Mouse (Mus musculus): ENCODE data around the gene Brinp1. TPM values are rescaled to one million over a fixed set of nuclear protein-coding genes. Genes with fewer than 3 reads are reported as not detected.

The Brinp1 gene
- 25.9 and 31.4 TPM in 2 replicates for polyA plus RNA-seq (2015; fragmentation: Nextera tagmentation; extraction: Ambion mirVana)

DNA sequence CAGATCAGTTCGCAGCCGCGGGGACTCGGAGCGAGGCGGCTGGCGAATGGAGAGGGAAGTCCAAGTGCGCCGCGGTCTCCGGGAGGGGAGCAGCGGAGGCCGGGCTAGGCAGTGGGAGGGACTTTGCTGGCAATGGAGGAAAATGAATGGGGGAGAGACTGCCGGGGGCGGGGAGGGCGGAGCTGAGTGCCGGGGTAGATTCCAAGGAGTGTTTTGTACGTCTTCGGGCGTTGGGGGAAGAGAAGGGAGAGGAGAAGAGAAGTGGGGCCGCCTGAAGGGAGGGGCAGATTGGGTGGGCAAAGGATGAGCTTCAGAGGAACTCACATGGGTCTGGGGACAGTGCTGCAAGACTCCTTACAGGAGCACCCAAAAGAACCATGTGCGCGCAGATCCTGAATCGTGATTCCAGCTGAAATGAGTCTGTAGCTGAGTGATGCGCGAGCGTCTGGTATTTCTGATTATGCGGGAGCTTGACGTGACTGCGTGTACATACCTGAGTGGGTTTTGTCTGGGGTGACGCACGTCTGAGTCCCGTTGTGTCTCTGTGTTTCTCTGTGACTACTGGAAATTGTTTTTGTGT, at the start of gene Brinp1:
Gene Brinp1, minus strand, starts transcription at position 76 of the 580 bp plus-strand sequence.
- Histone ChIP-seq H3K4me3 (replicated peaks) (peak within 1 kb of the TSS; percentile 73), H3K27ac (peak within 1 kb of the TSS; percentile 77), H3K9me3 (no peaks in the 10 kb centered on the region), H3K4me1 (replicated peaks) (peaks cover 14% of the 10 kb centered on the region; the same call in 1 of the 2 replicates), H3K9ac (replicated peaks) (peak within 1 kb of the TSS; percentile 78), H3K36me3 (no peaks in the 10 kb centered on the region), H3K4me2 (replicated peaks) (peak within 1 kb of the TSS; percentile 79), H3K27me3 (no peaks in the 10 kb centered on the region; the same call in 1 of the 2 replicates)
- peak; percentile 95 for ATAC-seq
- whole genome bisulfite sequencing: under 1% methylated on average over 33 of the region's 33 CpGs

DNA sequence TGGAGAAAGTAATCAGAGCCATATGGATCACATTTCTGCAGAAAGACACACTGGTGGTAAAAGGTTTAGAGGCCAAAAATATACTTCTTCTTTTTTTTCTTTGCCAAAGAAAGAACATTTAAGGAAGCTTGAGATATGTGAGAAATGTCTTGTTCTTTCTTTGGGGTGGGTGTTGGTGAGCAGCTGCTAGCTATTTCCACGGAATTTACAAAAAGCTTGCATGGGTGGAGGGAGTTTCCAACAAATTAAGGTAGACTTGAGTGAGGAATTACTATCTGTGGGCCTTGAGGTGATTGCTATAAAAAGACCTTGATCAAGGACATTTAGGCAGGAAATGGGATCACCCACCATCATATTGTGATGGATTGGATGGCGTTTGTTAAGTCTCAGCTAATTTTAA, 3.1 kb upstream of the Brinp1 start:
- ATAC-seq: no peak
- Histone ChIP-seq H3K27me3 (no peaks in the 10 kb centered on the region; the same call in 1 of the 2 replicates), H3K36me3 (no peaks in the 10 kb centered on the region), H3K4me2 (replicated peaks) (no peak overlapping the region), H3K27ac (no peak overlapping the region), H3K4me1 (replicated peaks) (peaks cover 8% of the 10 kb centered on the region; the same call in 1 of the 2 replicates), H3K9ac (replicated peaks) (no peak overlapping the region), H3K4me3 (replicated peaks) (no peak overlapping the region), H3K9me3 (no peaks in the 10 kb centered on the region)
- 87% methylated on average over 2 of the region's 2 CpGs for WGBS

DNA sequence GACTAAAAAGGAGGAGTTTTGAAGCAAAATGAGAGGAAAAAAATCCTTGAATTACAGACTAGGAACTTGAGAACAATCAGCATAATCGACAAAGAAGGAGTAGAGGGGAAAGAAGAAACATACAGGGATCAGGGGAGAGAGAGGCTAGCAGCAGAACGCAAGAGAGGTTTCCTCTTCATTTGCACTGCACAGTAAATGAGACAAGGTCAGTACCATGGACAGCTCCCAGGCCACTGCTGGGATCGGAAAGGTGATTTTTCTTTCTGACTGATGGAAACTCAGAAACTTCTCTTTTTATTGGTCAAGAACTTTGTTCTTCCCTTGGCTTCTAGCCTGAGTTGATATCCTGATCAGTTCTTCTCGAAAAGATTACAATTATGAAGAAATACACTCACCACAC, 1.4 kb upstream of the Brinp1 start:
- peaks cover 11% of the 10 kb centered on the region; the same call in 1 of the 2 replicates for H3K4me1 ChIP-seq (replicated peaks)
- no peaks in the 10 kb centered on the region; the same call in 1 of the 2 replicates for H3K27me3 ChIP-seq
- no peaks in the 10 kb centered on the region for H3K36me3 ChIP-seq
- H3K4me2 ChIP-seq (replicated peaks): no peak overlapping the region
- no peak overlapping the region for H3K4me3 ChIP-seq (replicated peaks)
- H3K9me3 ChIP-seq: no peaks in the 10 kb centered on the region
- H3K27ac ChIP-seq: no peak overlapping the region
- ATAC-seq: no peak
- no peak overlapping the region for H3K9ac ChIP-seq (replicated peaks)
- 12% methylated on average over 4 of the region's 4 CpGs for WGBS

DNA sequence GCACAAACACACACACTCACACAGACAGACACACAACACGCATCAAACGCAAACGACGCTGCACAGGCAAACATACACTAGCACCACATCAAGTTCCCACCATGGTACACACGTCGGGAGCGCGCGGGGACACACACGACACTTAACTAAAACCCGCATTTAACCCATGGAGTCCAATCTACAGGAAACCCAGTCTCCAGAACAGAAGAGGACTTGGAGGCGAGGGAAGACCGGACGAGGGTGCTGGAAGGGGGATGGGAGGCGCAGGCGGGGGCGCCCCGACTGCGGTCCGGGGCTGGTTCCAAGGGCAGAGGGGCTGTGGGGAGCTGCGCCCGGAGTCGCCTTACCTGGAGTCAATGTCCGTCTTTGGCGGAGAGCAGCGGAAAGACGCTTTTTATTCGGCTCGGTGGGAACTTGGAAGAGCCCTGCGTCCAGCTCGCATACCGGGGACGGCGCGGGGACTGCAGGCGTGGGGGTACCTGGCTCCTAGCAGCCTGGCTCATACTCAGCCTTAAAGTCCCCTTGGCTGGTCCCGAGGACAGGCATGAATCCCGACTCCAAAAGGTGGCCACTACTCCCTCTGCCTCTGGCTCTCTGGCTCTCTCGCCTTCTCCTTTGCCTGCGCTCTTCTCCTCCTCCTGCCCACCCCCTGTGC, 403 bp downstream of the Brinp1 start:
- Histone ChIP-seq H3K4me3 (replicated peaks) (peak overlapping the region; percentile 73), H3K27me3 (no peaks in the 10 kb centered on the region; the same call in 1 of the 2 replicates), H3K27ac (peak overlapping the region; percentile 77), H3K9ac (replicated peaks) (peak overlapping the region; percentile 78), H3K4me2 (replicated peaks) (peak overlapping the region; percentile 79), H3K36me3 (no peaks in the 10 kb centered on the region), H3K4me1 (replicated peaks) (peaks cover 14% of the 10 kb centered on the region; the same call in 1 of the 2 replicates), H3K9me3 (no peaks in the 10 kb centered on the region)
- under 1% methylated on average over 40 of the region's 40 CpGs for WGBS
- ATAC-seq: peak; percentile 49

DNA sequence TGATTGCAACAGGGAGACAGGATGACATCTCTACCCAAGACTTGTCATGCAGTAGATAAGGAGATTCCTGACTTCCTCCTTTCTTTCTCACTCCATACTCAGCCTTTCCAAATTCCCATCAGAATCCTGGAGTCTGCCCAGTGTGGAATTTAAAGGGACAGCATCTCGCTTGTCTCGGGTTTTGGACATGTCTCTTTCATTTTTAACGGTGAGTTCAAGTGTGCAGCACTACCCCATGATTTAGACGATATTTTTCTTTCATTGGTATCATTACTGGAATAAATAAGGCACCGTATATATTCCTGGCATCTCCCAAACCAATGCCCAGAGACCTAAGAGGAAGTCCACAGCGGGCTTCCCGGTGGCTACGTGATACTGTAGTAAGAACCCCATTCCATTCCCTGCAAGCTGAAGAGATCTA, 1.1 kb downstream of the Brinp1 start:
- H3K36me3 ChIP-seq: no peaks in the 10 kb centered on the region
- peak overlapping the region; percentile 77 for H3K27ac ChIP-seq

DNA sequence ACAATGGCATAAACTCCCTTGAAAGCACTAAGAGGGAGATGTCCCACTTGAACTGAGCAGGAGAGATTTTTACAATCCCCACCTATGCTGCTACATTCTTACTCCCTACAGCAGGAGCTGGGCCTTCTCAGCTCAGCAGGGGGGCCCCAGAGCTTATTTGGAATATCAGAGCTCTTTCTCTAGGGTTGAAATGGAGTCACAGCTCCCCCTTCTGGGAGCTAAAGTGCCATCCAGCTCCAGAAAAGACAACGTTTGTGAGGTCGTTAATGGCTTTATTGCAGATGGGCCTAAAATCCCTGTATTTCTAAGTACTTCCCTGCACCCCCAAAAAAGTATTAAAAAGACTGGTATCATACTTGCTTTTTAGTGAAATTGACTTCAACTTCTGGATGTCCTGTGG, 3.6 kb downstream of the Brinp1 start:
- Histone ChIP-seq H3K27me3 (no peaks in the 10 kb centered on the region; the same call in 1 of the 2 replicates), H3K27ac (no peak overlapping the region), H3K4me1 (replicated peaks) (peaks cover 14% of the 10 kb centered on the region; the same call in 1 of the 2 replicates), H3K4me3 (replicated peaks) (no peak overlapping the region), H3K36me3 (no peaks in the 10 kb centered on the region), H3K9ac (replicated peaks) (no peak overlapping the region), H3K9me3 (no peaks in the 10 kb centered on the region), H3K4me2 (replicated peaks) (peak overlapping the region; percentile 23)
- no peak for ATAC-seq
- 2% methylated on average over 2 of the region's 2 CpGs for WGBS

More for the DNA sequence above, 1.1 kb downstream of the Brinp1 start:
- H3K4me3 ChIP-seq (replicated peaks): peak overlapping the region; percentile 73
- peak overlapping the region; percentile 79 for H3K4me2 ChIP-seq (replicated peaks)
- peaks cover 14% of the 10 kb centered on the region; the same call in 1 of the 2 replicates for H3K4me1 ChIP-seq (replicated peaks)
- 10% methylated on average over 8 of the region's 8 CpGs for WGBS
- H3K27me3 ChIP-seq: no peaks in the 10 kb centered on the region; the same call in 1 of the 2 replicates
- peak; percentile 1; the same call in 1 of the 2 replicates for ATAC-seq
- H3K9me3 ChIP-seq: no peaks in the 10 kb centered on the region
- peak overlapping the region; percentile 78 for H3K9ac ChIP-seq (replicated peaks)

DNA sequence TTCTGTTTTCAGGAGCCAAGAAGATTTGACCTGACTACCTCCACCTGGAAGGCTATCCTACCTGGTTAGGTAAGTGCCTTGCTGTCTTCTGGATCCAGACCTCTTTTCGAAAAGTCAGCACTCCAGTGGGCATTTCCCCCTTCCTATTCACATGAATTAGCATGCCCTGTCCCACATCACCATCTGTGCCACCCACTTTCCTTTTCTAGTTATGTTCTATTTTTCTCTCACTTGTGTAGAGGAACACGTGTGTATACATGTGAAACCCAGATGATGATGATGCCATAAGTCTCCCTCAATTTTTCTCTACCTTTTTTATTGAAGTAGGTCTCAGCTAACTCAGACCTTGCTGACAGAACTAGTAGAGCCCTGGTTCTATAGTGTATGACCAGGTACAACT, 11.3 kb downstream of the Brinp1 start:
- Histone ChIP-seq H3K4me3 (replicated peaks) (no peak overlapping the region), H3K27me3 (no peaks in the 10 kb centered on the region), H3K9ac (replicated peaks) (no peak overlapping the region), H3K4me2 (replicated peaks) (no peak overlapping the region), H3K9me3 (no peaks in the 10 kb centered on the region), H3K27ac (no peak overlapping the region), H3K4me1 (replicated peaks) (no peaks in the 10 kb centered on the region), H3K36me3 (no peaks in the 10 kb centered on the region)
- ATAC-seq: no peak
- 88% methylated on average over 2 of the region's 2 CpGs for whole genome bisulfite sequencing

DNA sequence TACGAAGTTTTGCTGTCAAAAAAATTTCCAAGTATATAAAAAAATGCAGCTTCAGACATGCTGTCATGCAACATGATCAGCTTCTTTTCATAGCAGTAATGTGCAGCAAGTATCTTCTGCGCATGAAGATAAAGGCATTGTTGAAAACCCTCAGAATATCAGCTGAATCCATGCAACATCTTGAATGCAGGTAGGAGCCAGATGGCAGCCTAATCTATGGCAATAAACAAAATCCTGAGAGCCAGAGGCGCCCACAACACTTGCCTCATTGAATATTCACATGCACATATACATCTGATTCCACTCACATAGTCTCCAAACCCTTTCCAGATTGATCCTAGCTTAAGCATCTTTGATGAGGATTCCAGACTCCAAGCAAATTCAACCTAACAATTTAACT, 24.2 kb downstream of the Brinp1 start:
- Histone ChIP-seq H3K27ac (no peak overlapping the region), H3K36me3 (no peaks in the 10 kb centered on the region), H3K4me1 (replicated peaks) (no peaks in the 10 kb centered on the region), H3K4me2 (replicated peaks) (no peak overlapping the region), H3K4me3 (replicated peaks) (no peak overlapping the region), H3K9ac (replicated peaks) (no peak overlapping the region), H3K27me3 (no peaks in the 10 kb centered on the region), H3K9me3 (no peaks in the 10 kb centered on the region)
- no peak for ATAC-seq
- WGBS: 72% methylated on average over 3 of the region's 3 CpGs

DNA sequence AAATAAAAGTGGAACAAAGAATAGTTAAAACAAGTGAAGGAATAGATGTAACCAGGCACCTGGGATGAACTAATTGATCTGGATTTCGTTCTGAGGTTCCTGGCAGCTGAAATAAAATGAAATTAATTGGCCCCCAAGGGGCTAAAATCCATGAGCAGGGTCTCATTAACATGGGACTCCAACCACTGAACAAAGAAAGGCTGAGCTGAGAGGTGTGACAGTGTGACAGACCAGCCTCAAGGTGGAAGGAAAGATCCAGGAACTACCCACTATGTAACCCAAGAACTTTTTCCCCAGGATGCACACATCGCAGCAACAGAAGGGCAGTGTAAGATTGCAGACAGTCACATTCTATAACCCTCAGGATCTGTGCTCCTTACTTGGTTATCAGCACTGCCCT, 28.1 kb downstream of the Brinp1 start:
- ATAC-seq: peak; percentile 76
- H3K4me2 ChIP-seq (replicated peaks): no peak overlapping the region

DNA sequence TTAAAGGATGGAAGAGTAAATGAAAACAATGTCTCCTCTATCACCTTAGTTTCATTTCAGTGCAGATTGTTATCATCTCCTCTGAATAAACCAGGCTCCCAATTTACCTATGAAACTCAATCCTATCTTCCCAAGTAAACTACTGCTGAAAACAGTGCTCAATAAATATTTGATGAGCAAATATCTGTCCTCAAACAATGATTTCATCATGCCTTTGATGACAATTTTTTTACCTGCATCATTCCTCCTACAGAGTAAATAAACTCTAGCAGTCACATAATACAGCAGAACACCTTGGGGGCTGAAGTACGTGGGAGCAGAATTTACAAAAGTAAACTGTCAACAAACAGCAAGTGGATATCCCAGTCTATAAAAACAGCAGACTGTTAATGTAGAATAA, 31.3 kb downstream of the Brinp1 start:
- Histone ChIP-seq H3K4me2 (replicated peaks) (no peak overlapping the region), H3K4me3 (replicated peaks) (no peak overlapping the region), H3K27ac (no peak overlapping the region), H3K9ac (replicated peaks) (no peak overlapping the region), H3K4me1 (replicated peaks) (no peaks in the 10 kb centered on the region), H3K27me3 (no peaks in the 10 kb centered on the region), H3K36me3 (no peaks in the 10 kb centered on the region), H3K9me3 (no peaks in the 10 kb centered on the region)
- WGBS: 87% methylated on average over 1 of the region's 1 CpGs
- ATAC-seq: no peak

More for the DNA sequence above, 28.1 kb downstream of the Brinp1 start:
- Histone ChIP-seq H3K27me3 (no peaks in the 10 kb centered on the region), H3K9me3 (no peaks in the 10 kb centered on the region), H3K4me1 (replicated peaks) (no peaks in the 10 kb centered on the region), H3K27ac (no peak overlapping the region), H3K4me3 (replicated peaks) (no peak overlapping the region), H3K36me3 (no peaks in the 10 kb centered on the region), H3K9ac (replicated peaks) (no peak overlapping the region)
- 65% methylated on average over 2 of the region's 2 CpGs for WGBS

DNA sequence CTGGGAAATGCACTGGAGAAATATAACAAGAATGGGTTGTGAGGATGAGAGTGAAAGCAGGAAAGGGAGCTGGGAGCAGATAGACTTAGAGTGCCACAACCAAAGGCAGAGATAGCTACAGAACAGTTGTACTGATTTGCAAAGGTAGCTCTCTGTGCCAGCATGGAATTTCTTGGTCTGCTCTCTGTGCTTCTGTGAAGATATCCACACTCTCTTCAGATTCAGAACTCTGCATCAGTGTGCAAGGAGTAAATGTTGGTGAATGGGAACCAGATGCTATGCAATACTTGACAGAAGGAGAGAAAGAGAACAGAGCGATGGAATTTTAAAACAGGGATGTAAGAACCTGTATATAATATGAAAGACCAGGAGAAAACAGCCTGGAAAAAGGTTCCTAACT, 31.7 kb downstream of the Brinp1 start:
- 90% methylated on average over 1 of the region's 1 CpGs for WGBS
- Histone ChIP-seq H3K4me3 (replicated peaks) (no peak overlapping the region), H3K9ac (replicated peaks) (no peak overlapping the region), H3K9me3 (no peaks in the 10 kb centered on the region), H3K27me3 (no peaks in the 10 kb centered on the region), H3K4me1 (replicated peaks) (no peaks in the 10 kb centered on the region), H3K27ac (no peak overlapping the region), H3K4me2 (replicated peaks) (no peak overlapping the region), H3K36me3 (no peaks in the 10 kb centered on the region)
- ATAC-seq: no peak

DNA sequence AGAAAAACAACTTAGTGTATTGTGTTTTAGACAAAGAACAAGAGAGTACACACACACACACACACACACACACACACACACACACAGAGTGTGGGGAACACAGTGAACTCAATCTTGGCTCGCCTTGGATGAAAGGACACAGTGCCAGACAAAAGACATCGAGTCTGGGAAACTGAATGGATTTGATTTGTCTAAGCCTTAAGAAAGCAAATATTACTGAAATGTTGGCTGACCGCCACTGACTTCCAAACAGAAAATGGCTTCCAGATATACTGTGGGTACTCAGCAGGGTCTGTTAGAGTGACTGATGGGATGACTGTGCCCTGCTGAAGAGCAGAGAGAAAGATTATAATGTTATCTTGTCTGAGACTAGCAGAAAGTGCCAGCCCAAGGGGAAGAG, 34.1 kb downstream of the Brinp1 start:
- 0 out of 2 replicates have a peak, but pooled peaks have one; percentile 34 for ATAC-seq
- Histone ChIP-seq H3K4me1 (replicated peaks) (no peaks in the 10 kb centered on the region), H3K4me3 (replicated peaks) (no peak overlapping the region), H3K9me3 (no peaks in the 10 kb centered on the region), H3K4me2 (replicated peaks) (no peak overlapping the region), H3K27ac (no peak overlapping the region), H3K9ac (replicated peaks) (no peak overlapping the region), H3K36me3 (no peaks in the 10 kb centered on the region), H3K27me3 (no peaks in the 10 kb centered on the region)
- 77% methylated on average over 3 of the region's 3 CpGs for WGBS
